Mouse (Mus musculus) hindbrain, embryonic 11.5 days (tissue): ENCODE data around the gene Casp8. TPM values are rescaled to one million over a fixed set of nuclear protein-coding genes. Genes with fewer than 3 reads are reported as not detected.
"Not testable (repeated sequence)": the region's sequence is repeated elsewhere in the genome, so short reads cannot be mapped to it uniquely, and the experiment has no call there.

ENCODE experiments used
- ATAC-seq: fragments of 200-750 bp; cut with Nextera tagmentation; 2 replicates; pipeline ENCODE4 v1.8.0; 2017; ENCODE audit warnings: mild to moderate bottlenecking, moderate TSS enrichment, moderate library complexity; ENCODE audit not compliant: low FRiP score
- DNase-seq: peaks from one replicate; pipeline ENCODE4 v3.0.0-alpha.2; 2015; ENCODE audit warnings: low spot score
- H3K27ac ChIP-seq: fragments of 300-500 bp; sonication (generic); 2 replicates; pipeline ENCODE4 v1.5.1; 2014; ENCODE audit warnings: mild to moderate bottlenecking, low read depth, low read length
- H3K27me3 ChIP-seq: fragments of 300-500 bp; sonication (generic); 2 replicates; pipeline ENCODE4 v1.6.1; 2014; ENCODE audit warnings: mild to moderate bottlenecking, low read length, moderate library complexity, mixed read lengths; ENCODE audit not compliant: control insufficient read depth, insufficient read depth
- H3K36me3 ChIP-seq: fragments of 300-500 bp; sonication (generic); 2 replicates; pipeline ENCODE4 v1.6.1; 2014; ENCODE audit warnings: mild to moderate bottlenecking, low read length, moderate library complexity, mixed read lengths; ENCODE audit not compliant: control insufficient read depth, insufficient read depth
- H3K4me1 ChIP-seq: fragments of 300-500 bp; sonication (generic); replicated peaks from 2 replicates; pipeline ENCODE4 v1.6.1; 2014; ENCODE audit warnings: low read length, mixed read lengths; ENCODE audit not compliant: control insufficient read depth, insufficient read depth
- H3K4me2 ChIP-seq: fragments of 300-500 bp; sonication (generic); replicated peaks from 2 replicates; pipeline ENCODE4 v1.6.1; 2014; ENCODE audit warnings: mild to moderate bottlenecking, low read depth, low read length
- H3K4me3 ChIP-seq: fragments of 300-500 bp; sonication (generic); 2 replicates; pipeline ENCODE4 v1.5.1; 2014; ENCODE audit warnings: low read depth, low read length
- H3K9ac ChIP-seq: fragments of 300-500 bp; sonication (generic); 2 replicates; pipeline ENCODE4 v1.6.1; 2014; ENCODE audit warnings: low read depth, low read length
- H3K9me3 ChIP-seq: fragments of 300-500 bp; sonication (generic); 2 replicates; pipeline ENCODE4 v1.6.1; 2016; ENCODE audit warnings: low read length; ENCODE audit not compliant: control insufficient read depth
- WGBS: fragments of 180-500 bp; shearing (Covaris S2); extraction: QIAGEN DNeasy Blood & Tissue Kit; methylation state at CpG from one replicate; pipeline ENCODE4 v1.1.7; 2014; 5-methylcytosine and 5-hydroxymethylcytosine counted together
- polyA plus RNA-seq: library from polyadenylated mRNA; unstranded; fragments of >200 nt; fragmentation: Nextera tagmentation; extraction: Ambion mirVana; gene quantifications from 2 replicates; pipeline ENCODE4 v1.2.1, GENCODE M21; 2014

Gene Casp8
- polyA plus RNA-seq = 12.3 and 16.8 TPM in 2 replicates

- H3K27ac ChIP-seq = no peak within 1 kb of the TSS
- WGBS = under 1% methylated on average over 42 of the region's 42 CpGs
- ATAC-seq = no peak
Measured at GRCm38 (mm10) chr1:58795291-58796058, at the start of gene Casp8. TSS of gene Casp8 (plus strand) at chr1:58795374.

GRCm38 (mm10) chr1:58746880-58747279 is 48.3 kb upstream of the Casp8 start:
- Histone ChIP-seq H3K27me3 (no peaks in the 10 kb centered on the region), H3K27ac (no peak overlapping the region), H3K4me1 (no peaks in the 10 kb centered on the region), H3K4me3 (no peak overlapping the region), H3K9me3 (no peaks in the 10 kb centered on the region), H3K4me2 (no peak overlapping the region), H3K9ac (no peak overlapping the region), H3K36me3 (no peaks in the 10 kb centered on the region)
- peak; percentile 18 for DNase-seq
- 74% methylated on average over 9 of the region's 9 CpGs for WGBS
- no peak for ATAC-seq

More at GRCm38 (mm10) chr1:58795291-58796058, at the start of gene Casp8:
- DNase-seq = peak; percentile 58
- no peaks in the 10 kb centered on the region for H3K9me3 ChIP-seq
- peak within 1 kb of the TSS; percentile 80 for H3K4me2 ChIP-seq
- no peaks in the 10 kb centered on the region for H3K36me3 ChIP-seq
- H3K9ac ChIP-seq = peak within 1 kb of the TSS; percentile 63
- no peaks in the 10 kb centered on the region for H3K4me1 ChIP-seq
- H3K27me3 ChIP-seq = no peaks in the 10 kb centered on the region
- H3K4me3 ChIP-seq = peak within 1 kb of the TSS; percentile 46

- no peak for DNase-seq
- Histone ChIP-seq H3K4me2 (no peak overlapping the region), H3K36me3 (0 out of 2 replicates have a peak, but pooled peaks cover 3% of the 10 kb centered on the region), H3K4me1 (no peaks in the 10 kb centered on the region), H3K27me3 (no peaks in the 10 kb centered on the region), H3K4me3 (no peak overlapping the region), H3K9me3 (no peaks in the 10 kb centered on the region), H3K27ac (no peak overlapping the region), H3K9ac (no peak overlapping the region)
- WGBS = 94% methylated on average over 3 of the region's 3 CpGs
- no peak for ATAC-seq
Measured at GRCm38 (mm10) chr1:58759451-58759850, 35.7 kb upstream of the Casp8 start.

GRCm38 (mm10) chr1:58760581-58760980 is 34.6 kb upstream of the Casp8 start:
- H3K9me3 ChIP-seq = no peaks in the 10 kb centered on the region
- H3K4me2 ChIP-seq = no peak overlapping the region
- H3K27ac ChIP-seq = no peak overlapping the region
- H3K36me3 ChIP-seq = no peaks in the 10 kb centered on the region
- H3K9ac ChIP-seq = no peak overlapping the region
- WGBS = 75% methylated on average over 1 of the region's 1 CpGs
- no peak for DNase-seq
- H3K4me3 ChIP-seq = no peak overlapping the region
- H3K4me1 ChIP-seq = no peaks in the 10 kb centered on the region
- no peak for ATAC-seq
- H3K27me3 ChIP-seq = no peaks in the 10 kb centered on the region

GRCm38 (mm10) chr1:58761391-58762275 is 33.5 kb upstream of the Casp8 start:
- not testable (repeated sequence) for H3K9me3 ChIP-seq, H3K27me3 ChIP-seq, DNase-seq, H3K4me1 ChIP-seq, ATAC-seq, H3K36me3 ChIP-seq, H3K4me2 ChIP-seq, H3K27ac ChIP-seq, H3K4me3 ChIP-seq, H3K9ac ChIP-seq
- WGBS = 65% methylated on average over 5 of the region's 5 CpGs

GRCm38 (mm10) chr1:58762576-58762975 is 32.6 kb upstream of the Casp8 start:
- ATAC-seq (no peak), DNase-seq (no peak)
- 75% methylated on average over 5 of the region's 5 CpGs for WGBS
- Histone ChIP-seq H3K4me2 (no peak overlapping the region), H3K27me3 (no peaks in the 10 kb centered on the region), H3K4me3 (no peak overlapping the region), H3K4me1 (no peaks in the 10 kb centered on the region), H3K27ac (no peak overlapping the region), H3K36me3 (no peaks in the 10 kb centered on the region), H3K9me3 (no peaks in the 10 kb centered on the region), H3K9ac (no peak overlapping the region)

- not testable (repeated sequence) for H3K4me1 ChIP-seq, H3K9ac ChIP-seq, H3K36me3 ChIP-seq, ATAC-seq, H3K4me2 ChIP-seq, H3K9me3 ChIP-seq, H3K27me3 ChIP-seq, H3K27ac ChIP-seq, H3K4me3 ChIP-seq
- 81% methylated on average over 4 of the region's 4 CpGs for WGBS
- peak; percentile 5 for DNase-seq
Measured at GRCm38 (mm10) chr1:58766446-58766845, 28.7 kb upstream of the Casp8 start.

- ATAC-seq (no peak), DNase-seq (no peak)
- Histone ChIP-seq H3K9me3 (no peaks in the 10 kb centered on the region), H3K36me3 (no peaks in the 10 kb centered on the region), H3K4me2 (no peak overlapping the region), H3K27ac (no peak overlapping the region), H3K27me3 (no peaks in the 10 kb centered on the region), H3K4me1 (no peaks in the 10 kb centered on the region), H3K4me3 (no peak overlapping the region), H3K9ac (no peak overlapping the region)
Measured at GRCm38 (mm10) chr1:58769136-58769535, 26.0 kb upstream of the Casp8 start.
